Mouse (Mus musculus) bone marrow, adult 2 months (tissue): ENCODE measurements around the gene Nanos3. TPM values are rescaled to one million over a fixed set of nuclear protein-coding genes. Genes with fewer than 3 reads are reported as not detected.

Experiments used
- H3K27ac ChIP-seq: fragments of 200-500 bp; 2 replicates; pipeline ENCODE4 v1.5.1; 2012; ENCODE audit warnings: low read depth, mild to moderate bottlenecking, control low read depth, inconsistent platforms, low read length; ENCODE audit not compliant: control insufficient read depth, poor library complexity, insufficient read depth
- H3K4me1 ChIP-seq: fragments of 200-500 bp; 2 replicates; pipeline ENCODE4 v1.6.1; 2011; ENCODE audit warnings: low read length; ENCODE audit not compliant: control insufficient read depth, insufficient read depth
- H3K4me3 ChIP-seq: fragments of 200-500 bp; replicated peaks from 2 replicates; pipeline ENCODE3; 2011; ENCODE audit warnings: mild to moderate bottlenecking, low read depth, low read length, control low read depth; ENCODE audit not compliant: control insufficient read depth
- CTCF ChIP-seq: fragments of 200-500 bp; IDR thresholded peaks from 2 replicates; pipeline ENCODE4 v1.5.1; 2011; ENCODE audit warnings: low read length, control low read depth; ENCODE audit not compliant: control insufficient read depth, insufficient read depth
- POLR2A ChIP-seq: fragments of 200-500 bp; IDR thresholded peaks from 2 replicates; pipeline ENCODE4 v1.6.1; 2011; ENCODE audit warnings: low read depth, mild to moderate bottlenecking, control low read depth, low read length, borderline replicate concordance; ENCODE audit not compliant: control insufficient read depth
- WGBS: fragments of 180-500 bp; shearing (Covaris S2); methylation state at CpG from one replicate; pipeline ENCODE4 v1.1.7; 2018; 5-methylcytosine and 5-hydroxymethylcytosine counted together
- polyA plus RNA-seq: library from polyadenylated mRNA; stranded (reverse); fragments of >200 nt; gene quantifications from 2 replicates; pipeline ENCODE4 v1.2.4, GENCODE M21; 2011; ENCODE audit warnings: low replicate concordance; ENCODE audit not compliant: missing spikeins, insufficient read depth, insufficient read length

Gene Nanos3
- polyA plus RNA-seq, 1 experiment: 3.0 TPM

GRCm38 (mm10) chr8:84192023-84192422 lies 7.0 kb upstream of the Nanos3 start:
- Histone ChIP-seq H3K4me3 (peak overlapping the region; percentile 58), H3K4me1 (no peaks in the 10 kb centered on the region; the same call in 1 of the 2 replicates), H3K27ac (peak overlapping the region; percentile 91)
- 21% methylated on average over 13 of the region's 13 CpGs for WGBS
- no peak for TF ChIP-seq CTCF
- peak; percentile 59; the same call in 1 of the 2 replicates for TF ChIP-seq POLR2A

DNA sequence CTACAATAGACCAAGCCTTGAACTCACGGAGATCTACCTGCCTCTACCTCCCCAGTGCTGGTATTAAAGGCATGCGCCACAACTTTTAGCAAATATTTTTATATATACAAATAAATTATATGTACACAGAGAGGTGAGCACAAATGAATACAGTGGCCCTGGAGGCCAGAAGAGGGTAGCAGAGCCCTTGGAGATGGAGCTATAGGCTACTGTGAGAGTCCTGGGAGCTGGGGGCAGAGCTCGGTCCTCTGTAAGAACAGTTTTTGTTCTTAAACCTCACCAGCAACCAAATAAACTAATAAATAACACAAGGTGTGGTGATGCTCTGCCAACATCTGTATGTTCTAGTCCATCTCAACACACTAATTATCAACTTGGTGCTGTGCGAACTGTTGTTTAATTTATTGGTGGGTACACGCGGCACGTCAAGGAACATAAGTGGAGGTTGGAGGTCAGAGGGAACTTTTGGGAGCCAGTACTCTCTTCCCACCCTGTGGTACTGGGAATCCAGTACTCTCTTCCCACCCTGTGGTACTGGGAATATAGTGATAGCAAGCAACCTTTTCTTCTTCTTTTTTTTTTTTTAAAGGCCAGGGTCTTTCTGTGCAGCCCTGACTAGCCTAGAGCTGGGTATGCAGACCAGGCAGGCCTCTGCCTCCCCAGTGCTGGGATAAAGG lies 5.3 kb upstream of the Nanos3 start:
- TF ChIP-seq POLR2A: no peak
- no peak for TF ChIP-seq CTCF
- 91% methylated on average over 7 of the region's 7 CpGs for WGBS
- H3K27ac ChIP-seq: no peak overlapping the region
- H3K4me1 ChIP-seq: no peaks in the 10 kb centered on the region; the same call in 1 of the 2 replicates
- no peak overlapping the region for H3K4me3 ChIP-seq

- WGBS: 73% methylated on average over 4 of the region's 4 CpGs
- no peak overlapping the region for H3K27ac ChIP-seq
- H3K4me1 ChIP-seq: no peaks in the 10 kb centered on the region; the same call in 1 of the 2 replicates
- TF ChIP-seq POLR2A (no peak), CTCF (no peak)
- H3K4me3 ChIP-seq: no peak overlapping the region
These were observed 4.6 kb upstream of the Nanos3 start for GRCm38 (mm10) chr8:84189603-84190002.

- no peak for TF ChIP-seq CTCF
- no peak for TF ChIP-seq POLR2A
- Histone ChIP-seq H3K4me3 (no peak overlapping the region), H3K27ac (no peak overlapping the region), H3K4me1 (no peaks in the 10 kb centered on the region; the same call in 1 of the 2 replicates)
- WGBS: 91% methylated on average over 10 of the region's 10 CpGs
These were observed 3.7 kb upstream of the Nanos3 start for GRCm38 (mm10) chr8:84188671-84189070.

GRCm38 (mm10) chr8:84187065-84187755 lies 2.2 kb upstream of the Nanos3 start:
- 2% methylated on average over 21 of the region's 21 CpGs for WGBS
- Histone ChIP-seq H3K4me1 (no peaks in the 10 kb centered on the region; the same call in 1 of the 2 replicates), H3K27ac (peak overlapping the region; percentile 18), H3K4me3 (peak overlapping the region; percentile 61)
- TF ChIP-seq CTCF: peak; percentile 94
- no peak for TF ChIP-seq POLR2A

- Histone ChIP-seq H3K27ac (peak overlapping the region; percentile 18), H3K4me1 (no peaks in the 10 kb centered on the region; the same call in 1 of the 2 replicates), H3K4me3 (peak overlapping the region; percentile 61)
- WGBS: under 1% methylated on average over 12 of the region's 12 CpGs
- TF ChIP-seq CTCF (peak; percentile 96), POLR2A (no peak)
These were observed 1.5 kb upstream of the Nanos3 start for GRCm38 (mm10) chr8:84186547-84186946.

DNA sequence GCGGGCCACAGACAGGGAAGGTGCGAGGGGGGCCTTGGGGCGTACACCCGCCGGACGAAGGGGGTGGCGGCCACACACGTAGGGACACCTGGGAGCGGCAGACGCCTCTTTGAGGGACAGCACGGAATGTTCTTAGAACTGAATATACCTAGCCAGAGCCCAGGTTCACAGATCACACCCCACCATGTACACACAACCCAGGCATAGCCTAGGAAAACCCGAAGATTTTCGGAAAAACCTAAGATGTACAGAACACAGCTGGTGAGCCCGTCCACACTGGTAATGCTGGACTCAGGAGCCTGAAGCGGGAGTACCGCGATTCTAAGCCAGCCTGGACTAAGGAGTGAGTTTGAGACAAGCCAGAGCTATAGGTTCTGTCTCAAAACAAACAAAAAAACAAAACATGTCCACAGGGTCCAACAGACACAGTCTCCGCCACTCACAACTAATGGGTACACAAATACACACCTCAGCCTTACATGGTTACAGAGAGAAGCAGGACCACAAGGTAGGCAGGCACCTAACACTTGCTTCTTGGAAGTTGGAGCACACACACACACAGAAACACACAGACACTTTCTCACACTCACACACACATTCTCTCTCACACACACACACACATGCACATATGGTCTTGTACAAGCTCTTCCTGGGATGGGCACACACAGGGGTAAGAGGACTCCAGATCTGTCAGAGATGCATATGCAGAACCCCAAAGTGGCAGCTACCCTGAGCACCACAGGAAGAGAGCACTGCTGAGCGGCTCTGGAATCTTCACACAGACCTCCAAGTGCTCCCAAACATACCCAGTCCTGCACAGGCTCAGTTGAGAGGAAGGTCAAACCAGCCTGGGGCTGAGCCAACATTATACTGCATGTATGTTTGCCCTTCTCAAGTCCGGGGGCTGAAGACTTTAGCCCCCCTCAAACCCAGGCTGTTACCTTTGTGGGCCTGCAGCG lies 653 bp downstream of the Nanos3 start:
- TF ChIP-seq POLR2A: no peak
- no peak for TF ChIP-seq CTCF
- Histone ChIP-seq H3K4me3 (peak overlapping the region; percentile 48), H3K27ac (no peak overlapping the region), H3K4me1 (no peaks in the 10 kb centered on the region; the same call in 1 of the 2 replicates)
- WGBS: 19% methylated on average over 21 of the region's 21 CpGs
